In genomic region chr4:143212341-143213174, GRCm38 (mm10) we compare ENCODE assay signal across 8 mouse cellular contexts. TPM values are rescaled to one million over a fixed set of nuclear protein-coding genes. Genes with fewer than 3 reads are reported as not detected.
DNase-seq lines count a peak whose midpoint lies in the region; ATAC-seq and TF ChIP-seq lines count a peak whose summit lies in the region.

Gene Prdm2, minus strand, starts transcription at chr4:143212995.

- peak within 1 kb of the TSS; percentile 82 for H3K9ac ChIP-seq in neural tube, embryonic 15.5 days (replicated peaks)

- H3K4me1 ChIP-seq in lung, adult 2 months (ENCODE audit: control insufficient read depth, insufficient read depth, low read length): peaks cover 6% of the 10 kb centered on the region
- H3K4me1 ChIP-seq in neural tube, embryonic 15.5 days: peaks cover 26% of the 10 kb centered on the region

- H3K27me3 ChIP-seq in neural tube, embryonic 15.5 days (replicated peaks): no peaks in the 10 kb centered on the region

- TF ChIP-seq POLR2A in lung, adult 2 months (IDR thresholded peaks at IDR 0.05; ENCODE audit: borderline replicate concordance, extremely low read depth, low read depth, low read length): peak; percentile 45; the same call in 1 of the 2 replicates

- peak within 1 kb of the TSS; percentile 94 for H3K27ac ChIP-seq in neural tube, embryonic 15.5 days (replicated peaks)

- no peaks in the 10 kb centered on the region for H3K9me3 ChIP-seq in neural tube, embryonic 15.5 days (replicated peaks)

- H3K4me2 ChIP-seq in neural tube, embryonic 15.5 days: peak within 1 kb of the TSS; percentile 81

- H3K36me3 ChIP-seq in neural tube, embryonic 15.5 days: no peaks in the 10 kb centered on the region

- 1% methylated on average over 87 of the region's 96 CpGs for WGBS in lung, adult 2 months
- 2% methylated on average over 93 of the region's 96 CpGs for WGBS in neural tube, embryonic 15.5 days

- ATAC-seq in frontal cortex, adult (ENCODE audit: low TSS enrichment): peak; percentile 64
- peak; percentile 89 for ATAC-seq in neural tube, embryonic 15.5 days (ENCODE audit: low FRiP score)

- TF ChIP-seq CTCF in lung, adult 2 months (IDR thresholded peaks at IDR 0.05; ENCODE audit: insufficient read depth, low read length): no peak

- DNase-seq in MN1 (ENCODE audit: low spot score): peak; percentile 70
- peak; percentile 57 for DNase-seq in cerebellum, adult 9-10 months
- DNase-seq in heart, postnatal 4 days: peak; percentile 74
- peak; percentile 40 to 51 for DNase-seq in layer of hippocampus, adult 8-10 months (ENCODE audit: low spot score in 2 of 2)
- DNase-seq in lung, adult 2 months: peak; percentile 74
- DNase-seq in testis, postnatal 10 days (ENCODE audit: low spot score): peak; percentile 80

- H3K4me3 ChIP-seq in lung, adult 2 months (replicated peaks; ENCODE audit: extremely low read depth, low read depth, low read length): peak within 1 kb of the TSS; percentile 93
- peak within 1 kb of the TSS; percentile 78 for H3K4me3 ChIP-seq in neural tube, embryonic 15.5 days (replicated peaks)

RNA-seq across cellular contexts. Expression of gene Prdm2, which starts in this region (rescaled TPM):
- total RNA-seq in heart, postnatal 4 days (2021): 10 to 100 TPM; 23.1 to 23.5 TPM
- 10 to 100 TPM; 39.5 to 49.8 (median 45.0) TPM for total RNA-seq in layer of hippocampus, adult 8-10 months (2022)
- polyA plus RNA-seq in lung, adult 2 months (2012; rRNA removed): 11.6 and 16.8 TPM in 2 replicates
- 12.7 and 13.2 TPM in 2 replicates for polyA plus RNA-seq in neural tube, embryonic 15.5 days (2015; fragmentation: Nextera tagmentation; extraction: Ambion mirVana)

Comparison
In these comparisons a context has a peak if more than half of its experiments do, and no peak if none do; other contexts are left out.
1. Peak in every context shown above with its lines: DNase-seq, ATAC-seq, H3K4me3 ChIP-seq and H3K27ac ChIP-seq.